Mouse (Mus musculus): Measurements from ENCODE around the gene Gimap9. TPM values are rescaled to one million over a fixed set of nuclear protein-coding genes. Genes with fewer than 3 reads are reported as not detected.

The Gimap9 gene
- polyA plus RNA-seq, 1 experiment from 2014 or later = 2.9 TPM

DNA sequence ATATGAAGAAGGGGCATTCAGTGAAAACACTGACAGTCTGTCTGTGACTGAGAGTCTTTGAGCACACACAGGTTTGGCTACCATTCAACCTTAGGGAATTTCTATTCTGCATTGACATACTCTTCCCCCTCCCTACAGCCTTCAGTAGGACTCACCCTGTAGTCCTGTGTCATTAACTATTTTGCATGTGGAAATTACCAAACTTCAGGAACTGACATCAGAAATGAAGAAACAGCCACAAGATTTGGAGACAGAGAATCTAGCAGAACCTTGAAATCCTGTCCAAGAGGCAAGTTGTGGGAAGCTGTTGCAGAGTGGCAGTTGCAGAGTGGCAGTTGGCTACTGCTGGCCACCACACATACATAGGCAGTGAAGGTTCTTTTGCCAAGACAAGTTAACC, 7.9 kb upstream of the Gimap9 start:
- Histone ChIP-seq H3K4me3 (no peak overlapping the region), H3K36me3 (no peaks in the 10 kb centered on the region), H3K4me1 (replicated peaks) (no peaks in the 10 kb centered on the region), H3K9ac (no peak overlapping the region), H3K27ac (no peak overlapping the region), H3K9me3 (no peaks in the 10 kb centered on the region), H3K4me2 (no peak overlapping the region), H3K27me3 (no peaks in the 10 kb centered on the region)
- no peak for ATAC-seq (ENCODE audit: low FRiP score)

DNA sequence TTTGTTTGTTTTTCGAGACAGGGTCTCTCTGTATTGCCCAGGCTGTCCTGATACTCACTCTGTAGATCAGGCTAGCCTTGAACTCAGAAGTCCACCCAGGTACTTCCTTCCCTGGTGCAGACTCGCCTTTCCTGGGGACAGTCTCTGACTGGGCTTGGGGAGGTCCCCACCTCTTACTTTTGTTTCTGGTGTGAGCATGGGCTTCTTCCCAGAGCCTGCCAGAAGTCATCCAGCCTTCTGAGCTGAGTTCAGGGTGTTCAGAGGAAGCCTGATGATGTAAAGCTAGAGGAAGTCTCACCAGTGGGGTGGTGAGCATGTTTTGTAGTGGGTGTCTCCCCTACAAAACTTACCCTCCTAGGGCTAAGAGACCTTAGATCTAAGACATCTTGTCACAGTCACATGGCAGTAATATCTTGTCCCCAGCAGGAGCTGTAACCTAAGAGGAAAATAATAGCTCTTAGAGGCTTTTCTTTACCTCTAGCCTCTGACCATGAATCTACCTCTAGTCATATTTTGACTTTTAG, 6.4 kb upstream of the Gimap9 start:
- WGBS = 73% methylated on average over 2 of the region's 2 CpGs
- Histone ChIP-seq H3K4me3 (no peak overlapping the region), H3K9me3 (no peaks in the 10 kb centered on the region), H3K4me2 (no peak overlapping the region), H3K27me3 (no peaks in the 10 kb centered on the region), H3K36me3 (no peaks in the 10 kb centered on the region), H3K27ac (no peak overlapping the region), H3K9ac (no peak overlapping the region), H3K4me1 (replicated peaks) (no peaks in the 10 kb centered on the region)
- ATAC-seq (ENCODE audit: low FRiP score) = no peak

GRCm38 (mm10) chr6:48674291-48675058, 1.5 kb upstream of the Gimap9 start:
- Histone ChIP-seq H3K9me3 (no peaks in the 10 kb centered on the region), H3K27ac (no peak overlapping the region), H3K9ac (no peak overlapping the region), H3K27me3 (no peaks in the 10 kb centered on the region), H3K4me3 (no peak overlapping the region), H3K4me2 (no peak overlapping the region), H3K4me1 (replicated peaks) (0 out of 2 replicates have a peak, but pooled peaks cover 3% of the 10 kb centered on the region), H3K36me3 (no peaks in the 10 kb centered on the region)
- 95% methylated on average over 9 of the region's 9 CpGs for WGBS
- ATAC-seq (ENCODE audit: low FRiP score) = no peak

- Histone ChIP-seq H3K36me3 (no peaks in the 10 kb centered on the region), H3K27me3 (no peaks in the 10 kb centered on the region), H3K4me2 (peak overlapping the region; percentile 31), H3K4me1 (replicated peaks) (0 out of 2 replicates have a peak, but pooled peaks cover 3% of the 10 kb centered on the region), H3K27ac (no peak overlapping the region), H3K4me3 (peak overlapping the region; percentile 10; the same call in 1 of the 2 replicates), H3K9ac (0 out of 2 replicates have a peak overlapping the region, but pooled peaks have one; percentile 35), H3K9me3 (no peaks in the 10 kb centered on the region)
- no peak for ATAC-seq (ENCODE audit: low FRiP score)
- 48% methylated on average over 10 of the region's 10 CpGs for WGBS
Measured at GRCm38 (mm10) chr6:48675400-48675930, 464 bp upstream of the Gimap9 start.

- WGBS = 80% methylated on average over 5 of the region's 5 CpGs
- no peak overlapping the region for H3K27ac ChIP-seq
- H3K9me3 ChIP-seq = no peaks in the 10 kb centered on the region
- H3K36me3 ChIP-seq = no peaks in the 10 kb centered on the region
- no peaks in the 10 kb centered on the region for H3K27me3 ChIP-seq
- ATAC-seq (ENCODE audit: low FRiP score) = no peak
- no peak overlapping the region for H3K4me3 ChIP-seq
- no peak overlapping the region for H3K9ac ChIP-seq
- 0 out of 2 replicates have a peak, but pooled peaks cover 3% of the 10 kb centered on the region for H3K4me1 ChIP-seq (replicated peaks)
- H3K4me2 ChIP-seq = 0 out of 2 replicates have a peak overlapping the region, but pooled peaks have one; percentile 31
Measured at GRCm38 (mm10) chr6:48676860-48677415, 1.0 kb downstream of the Gimap9 start.

- WGBS = 95% methylated on average over 17 of the region's 17 CpGs
- H3K36me3 ChIP-seq = no peaks in the 10 kb centered on the region
- H3K4me1 ChIP-seq (replicated peaks) = 0 out of 2 replicates have a peak, but pooled peaks cover 3% of the 10 kb centered on the region
Measured at GRCm38 (mm10) chr6:48677492-48678345, 1.8 kb downstream of the Gimap9 start.

GRCm38 (mm10) chr6:48678391-48678790, 2.5 kb downstream of the Gimap9 start:
- 84% methylated on average over 4 of the region's 4 CpGs for WGBS
- no peak overlapping the region for H3K27ac ChIP-seq

More at GRCm38 (mm10) chr6:48677492-48678345, 1.8 kb downstream of the Gimap9 start:
- Histone ChIP-seq H3K4me3 (no peak overlapping the region), H3K27me3 (no peaks in the 10 kb centered on the region), H3K9me3 (no peaks in the 10 kb centered on the region), H3K27ac (no peak overlapping the region), H3K9ac (no peak overlapping the region), H3K4me2 (no peak overlapping the region)
- no peak for ATAC-seq (ENCODE audit: low FRiP score)

GRCm38 (mm10) chr6:48679701-48680100, 3.8 kb downstream of the Gimap9 start:
- Histone ChIP-seq H3K27ac (no peak overlapping the region), H3K9me3 (no peaks in the 10 kb centered on the region), H3K27me3 (no peaks in the 10 kb centered on the region), H3K4me1 (replicated peaks) (0 out of 2 replicates have a peak, but pooled peaks cover 3% of the 10 kb centered on the region), H3K9ac (no peak overlapping the region), H3K4me2 (no peak overlapping the region), H3K4me3 (no peak overlapping the region), H3K36me3 (no peaks in the 10 kb centered on the region)
- 86% methylated on average over 6 of the region's 6 CpGs for WGBS
- ATAC-seq (ENCODE audit: low FRiP score) = no peak

More at GRCm38 (mm10) chr6:48678391-48678790, 2.5 kb downstream of the Gimap9 start:
- no peaks in the 10 kb centered on the region for H3K36me3 ChIP-seq
- no peaks in the 10 kb centered on the region for H3K9me3 ChIP-seq
- H3K4me3 ChIP-seq = no peak overlapping the region
- H3K9ac ChIP-seq = no peak overlapping the region
- ATAC-seq (ENCODE audit: low FRiP score) = no peak
- H3K4me1 ChIP-seq (replicated peaks) = 0 out of 2 replicates have a peak, but pooled peaks cover 3% of the 10 kb centered on the region
- H3K4me2 ChIP-seq = no peak overlapping the region
- no peaks in the 10 kb centered on the region for H3K27me3 ChIP-seq

GRCm38 (mm10) chr6:48680421-48680820, 4.5 kb downstream of the Gimap9 start:
- Histone ChIP-seq H3K27ac (no peak overlapping the region), H3K36me3 (no peaks in the 10 kb centered on the region), H3K4me2 (no peak overlapping the region), H3K9me3 (no peaks in the 10 kb centered on the region), H3K4me3 (no peak overlapping the region), H3K4me1 (replicated peaks) (0 out of 2 replicates have a peak, but pooled peaks cover 3% of the 10 kb centered on the region), H3K9ac (no peak overlapping the region), H3K27me3 (no peaks in the 10 kb centered on the region)
- 82% methylated on average over 5 of the region's 5 CpGs for WGBS
- ATAC-seq (ENCODE audit: low FRiP score) = no peak

GRCm38 (mm10) chr6:48681472-48682090, 5.7 kb downstream of the Gimap9 start:
- Histone ChIP-seq H3K9me3 (no peaks in the 10 kb centered on the region), H3K4me1 (replicated peaks) (no peaks in the 10 kb centered on the region), H3K9ac (no peak overlapping the region), H3K4me2 (no peak overlapping the region), H3K36me3 (no peaks in the 10 kb centered on the region), H3K27ac (no peak overlapping the region), H3K4me3 (no peak overlapping the region), H3K27me3 (no peaks in the 10 kb centered on the region)
- no peak for ATAC-seq (ENCODE audit: low FRiP score)
- 80% methylated on average over 3 of the region's 3 CpGs for WGBS

DNA sequence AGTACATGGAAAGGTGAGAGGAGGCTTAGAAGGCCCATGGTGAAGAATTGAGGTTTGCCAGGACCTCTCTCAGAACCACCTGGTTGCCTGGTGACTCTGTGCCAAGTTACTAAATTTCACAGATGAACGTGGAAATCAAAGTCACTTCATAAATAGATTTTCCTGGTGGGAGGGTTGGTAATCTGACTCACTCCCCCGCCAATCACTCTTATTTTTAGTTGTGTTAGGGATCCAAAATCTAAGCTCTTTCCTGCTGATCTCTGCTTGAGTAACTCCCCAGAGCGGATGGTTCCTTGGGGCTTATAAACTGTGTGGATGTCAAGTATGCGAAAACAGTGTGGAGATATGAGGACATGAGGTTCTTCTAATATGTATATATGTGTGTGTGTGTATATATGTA, 6.3 kb downstream of the Gimap9 start:
- Histone ChIP-seq H3K4me2 (no peak overlapping the region), H3K36me3 (no peaks in the 10 kb centered on the region), H3K4me1 (replicated peaks) (no peaks in the 10 kb centered on the region), H3K9ac (no peak overlapping the region), H3K9me3 (no peaks in the 10 kb centered on the region), H3K27ac (no peak overlapping the region), H3K27me3 (no peaks in the 10 kb centered on the region), H3K4me3 (no peak overlapping the region)
- 87% methylated on average over 4 of the region's 4 CpGs for WGBS
- ATAC-seq (ENCODE audit: low FRiP score) = no peak

Measured in hindbrain, embryonic 13.5 days (tissue).